Mouse (Mus musculus) liver, embryonic 11.5 days (tissue): Measurements from ENCODE around the gene Kif1a. TPM values are rescaled to one million over a fixed set of nuclear protein-coding genes. Genes with fewer than 3 reads are reported as not detected.

Experiments
- ATAC-seq: fragments of 200-750 bp; cut with Nextera tagmentation; replicated peaks from 2 replicates; pipeline ENCODE4 v1.8.0; 2017; ENCODE audit warnings: moderate number of reproducible peaks, mild to moderate bottlenecking, moderate TSS enrichment, moderate library complexity; ENCODE audit not compliant: low FRiP score
- DNase-seq: peaks from one replicate; pipeline ENCODE4 v3.0.0-alpha.2; 2017; ENCODE audit warnings: low spot score
- H3K27ac ChIP-seq: fragments of 300-500 bp; sonication (generic); 2 replicates; pipeline ENCODE4 v1.5.1; 2014; ENCODE audit warnings: mild to moderate bottlenecking, low read depth, low read length, control low read depth
- H3K27me3 ChIP-seq: fragments of 300-500 bp; sonication (generic); replicated peaks from 2 replicates; pipeline ENCODE4 v1.6.1; 2014; ENCODE audit warnings: low read length, mixed read lengths; ENCODE audit not compliant: control insufficient read depth, insufficient read depth
- H3K36me3 ChIP-seq: fragments of 300-500 bp; sonication (generic); 2 replicates; pipeline ENCODE4 v1.6.1; 2014; ENCODE audit warnings: mild to moderate bottlenecking, low read length, moderate library complexity, mixed read lengths; ENCODE audit not compliant: control insufficient read depth, insufficient read depth
- H3K4me1 ChIP-seq: fragments of 300-500 bp; sonication (generic); replicated peaks from 2 replicates; pipeline ENCODE4 v1.6.1; 2014; ENCODE audit warnings: low read length, mixed read lengths; ENCODE audit not compliant: control insufficient read depth, insufficient read depth
- H3K4me2 ChIP-seq: fragments of 300-500 bp; sonication (generic); 2 replicates; pipeline ENCODE4 v1.6.1; 2014; ENCODE audit warnings: mild to moderate bottlenecking, control low read depth, moderate library complexity
- H3K4me3 ChIP-seq: fragments of 300-500 bp; sonication (generic); 2 replicates; pipeline ENCODE4 v1.5.1; 2014; ENCODE audit warnings: low read depth, low read length, control low read depth
- H3K9ac ChIP-seq: fragments of 300-500 bp; sonication (generic); 2 replicates; pipeline ENCODE4 v1.6.1; 2014; ENCODE audit warnings: low read depth, low read length, control low read depth
- H3K9me3 ChIP-seq: fragments of 300-500 bp; sonication (generic); 2 replicates; pipeline ENCODE4 v1.6.1; 2016; ENCODE audit warnings: low read length, inconsistent platforms, mixed read lengths; ENCODE audit not compliant: control insufficient read depth
- WGBS: fragments of 180-500 bp; shearing (Covaris S2); extraction: QIAGEN DNeasy Blood & Tissue Kit; methylation state at CpG from one replicate; pipeline ENCODE4 v1.1.7; 2014; 5-methylcytosine and 5-hydroxymethylcytosine counted together
- polyA plus RNA-seq: library from polyadenylated mRNA; unstranded; fragments of >200 nt; fragmentation: Nextera tagmentation; extraction: Ambion mirVana; gene quantifications from 2 replicates; pipeline ENCODE4 v1.2.1, GENCODE M21; 2014

The Kif1a gene
- polyA plus RNA-seq, 1 experiment from 2014 or later, result 2.2 TPM

DNA sequence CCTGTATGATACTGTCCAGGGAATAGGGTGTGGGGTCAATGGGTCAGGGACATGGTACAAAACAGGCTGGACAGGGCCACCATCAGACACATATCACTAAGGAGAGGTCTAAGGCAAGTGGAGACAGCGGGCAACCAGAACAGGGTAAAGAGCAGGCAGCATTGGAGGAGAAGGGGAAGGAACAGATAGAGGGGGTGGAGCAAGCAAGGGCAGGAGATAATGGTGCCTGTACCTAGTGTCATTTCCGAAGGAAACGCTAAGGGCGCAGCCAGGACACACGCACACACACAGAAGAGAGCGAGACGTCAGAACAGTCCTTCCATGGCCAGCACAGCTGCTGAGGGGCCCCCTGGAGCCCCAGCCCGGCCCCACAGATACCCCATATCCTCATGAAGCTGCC, 75.2 kb downstream of the Kif1a start:
- ATAC-seq (peak; percentile 51; the same call in 1 of the 2 replicates), DNase-seq (no peak)
- no peak overlapping the region for H3K9ac ChIP-seq
- H3K4me2 ChIP-seq, result no peak overlapping the region
- no peaks in the 10 kb centered on the region for H3K9me3 ChIP-seq
- no peak overlapping the region for H3K4me3 ChIP-seq
- no peaks in the 10 kb centered on the region for H3K27me3 ChIP-seq
- H3K36me3 ChIP-seq, result no peaks in the 10 kb centered on the region
- H3K27ac ChIP-seq, result no peak overlapping the region
- no peaks in the 10 kb centered on the region for H3K4me1 ChIP-seq
- WGBS, result 61% methylated on average over 8 of the region's 8 CpGs

DNA sequence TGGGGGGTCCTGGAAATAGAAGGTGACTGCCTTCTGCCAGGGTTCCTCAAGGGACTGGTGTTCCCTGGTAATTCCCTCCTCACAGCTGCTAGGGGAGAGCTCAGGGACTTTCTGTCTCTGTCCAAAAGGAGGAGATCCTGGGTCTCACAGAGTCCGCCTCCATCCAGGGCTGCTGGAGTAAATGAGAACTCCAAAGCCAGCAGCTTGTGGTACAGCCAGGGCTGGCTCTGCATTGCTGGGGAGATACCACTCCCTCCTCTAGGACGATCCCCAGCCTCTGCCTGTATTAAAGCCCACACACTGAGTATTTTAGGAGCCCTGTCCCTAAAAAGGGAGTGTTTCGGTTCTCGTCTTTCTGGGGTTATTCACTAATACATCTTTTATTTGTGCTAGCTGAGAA, 81.1 kb downstream of the Kif1a start:
- H3K27me3 ChIP-seq, result peaks cover 4% of the 10 kb centered on the region; the same call in 1 of the 2 replicates
- no peak for DNase-seq
- no peak overlapping the region for H3K4me2 ChIP-seq
- H3K36me3 ChIP-seq, result no peaks in the 10 kb centered on the region
- H3K4me3 ChIP-seq, result no peak overlapping the region
- 75% methylated on average over 4 of the region's 4 CpGs for WGBS
- H3K9ac ChIP-seq, result no peak overlapping the region
- ATAC-seq, result no peak
- no peak overlapping the region for H3K27ac ChIP-seq
- H3K4me1 ChIP-seq, result no peaks in the 10 kb centered on the region
- no peaks in the 10 kb centered on the region for H3K9me3 ChIP-seq

DNA sequence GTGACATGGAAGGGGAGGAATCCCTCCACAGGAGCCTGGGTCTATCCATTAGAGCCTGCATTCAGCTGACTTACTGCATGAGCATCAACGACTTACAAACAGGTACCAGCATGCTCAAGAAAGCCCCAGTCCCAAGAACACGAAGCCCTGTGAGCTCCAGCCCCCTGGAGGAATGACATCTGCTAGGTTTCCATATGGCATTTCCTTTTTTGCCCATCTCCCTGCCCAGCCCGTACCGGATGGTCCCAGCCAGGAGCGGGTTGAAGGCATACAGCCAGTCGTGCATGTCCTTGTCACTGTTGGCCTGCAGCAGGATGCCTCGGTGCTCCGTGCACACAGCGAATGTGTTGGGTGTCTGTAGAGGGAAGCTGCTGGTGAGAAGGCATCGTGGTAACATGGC, 83.0 kb downstream of the Kif1a start:
- H3K9me3 ChIP-seq, result no peaks in the 10 kb centered on the region
- H3K4me2 ChIP-seq, result no peak overlapping the region
- WGBS, result 83% methylated on average over 10 of the region's 10 CpGs
- H3K4me1 ChIP-seq, result no peaks in the 10 kb centered on the region
- ATAC-seq, result no peak
- no peak overlapping the region for H3K9ac ChIP-seq
- no peaks in the 10 kb centered on the region for H3K36me3 ChIP-seq
- H3K27me3 ChIP-seq, result peaks cover 4% of the 10 kb centered on the region; the same call in 1 of the 2 replicates
- no peak overlapping the region for H3K4me3 ChIP-seq
- DNase-seq, result no peak
- no peak overlapping the region for H3K27ac ChIP-seq

DNA sequence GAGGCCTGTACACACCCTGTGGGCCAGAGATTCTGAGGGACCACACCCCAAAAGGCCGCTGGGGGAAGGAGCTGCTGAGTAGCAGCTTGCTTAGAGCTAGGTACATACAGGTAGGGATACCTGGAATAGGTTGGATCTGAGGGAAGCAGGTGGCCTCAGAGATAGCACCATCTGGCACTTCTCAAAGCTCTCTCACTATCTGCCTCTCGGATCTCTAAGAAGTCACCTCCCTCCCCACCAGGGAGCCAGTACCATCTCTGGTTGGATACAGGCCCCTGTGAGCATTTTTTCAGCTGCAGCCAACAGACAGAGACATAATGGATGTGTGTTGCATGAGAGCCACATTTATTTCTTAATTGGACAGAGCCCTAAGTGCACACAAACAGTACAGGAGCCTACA, 86.6 kb downstream of the Kif1a start:
- 36% methylated on average over 2 of the region's 2 CpGs for WGBS
- Histone ChIP-seq H3K27ac (no peak overlapping the region), H3K9me3 (no peaks in the 10 kb centered on the region), H3K9ac (no peak overlapping the region), H3K4me2 (no peak overlapping the region), H3K4me1 (no peaks in the 10 kb centered on the region), H3K27me3 (peaks cover 4% of the 10 kb centered on the region; the same call in 1 of the 2 replicates), H3K4me3 (no peak overlapping the region), H3K36me3 (no peaks in the 10 kb centered on the region)
- DNase-seq (no peak), ATAC-seq (no peak)

DNA sequence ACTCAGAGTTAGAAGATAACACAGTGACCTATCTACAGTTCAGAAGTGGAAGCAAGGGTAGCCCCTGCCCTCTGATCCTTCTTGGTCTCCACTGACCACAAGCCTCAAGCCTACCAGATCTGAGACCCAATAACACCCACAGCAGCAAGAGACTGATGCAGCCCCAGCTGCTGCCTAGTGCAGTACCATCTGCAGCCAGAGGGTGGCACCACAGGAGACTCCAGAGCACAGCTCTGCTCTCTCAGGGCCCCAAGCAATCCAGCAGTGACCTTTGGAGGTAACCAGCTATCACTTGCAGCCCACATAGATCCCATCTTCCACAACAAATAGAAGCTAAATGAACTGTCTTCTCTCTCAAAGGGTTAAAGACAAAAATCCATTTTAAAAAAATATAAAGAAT, 87.3 kb downstream of the Kif1a start:
- Histone ChIP-seq H3K4me1 (no peaks in the 10 kb centered on the region), H3K4me3 (no peak overlapping the region), H3K9ac (no peak overlapping the region), H3K4me2 (no peak overlapping the region), H3K27me3 (no peaks in the 10 kb centered on the region; the same call in 1 of the 2 replicates), H3K9me3 (no peaks in the 10 kb centered on the region), H3K27ac (no peak overlapping the region), H3K36me3 (no peaks in the 10 kb centered on the region)
- DNase-seq (peak; percentile 44), ATAC-seq (0 out of 2 replicates have a peak, but pooled peaks have one; percentile 49)

DNA sequence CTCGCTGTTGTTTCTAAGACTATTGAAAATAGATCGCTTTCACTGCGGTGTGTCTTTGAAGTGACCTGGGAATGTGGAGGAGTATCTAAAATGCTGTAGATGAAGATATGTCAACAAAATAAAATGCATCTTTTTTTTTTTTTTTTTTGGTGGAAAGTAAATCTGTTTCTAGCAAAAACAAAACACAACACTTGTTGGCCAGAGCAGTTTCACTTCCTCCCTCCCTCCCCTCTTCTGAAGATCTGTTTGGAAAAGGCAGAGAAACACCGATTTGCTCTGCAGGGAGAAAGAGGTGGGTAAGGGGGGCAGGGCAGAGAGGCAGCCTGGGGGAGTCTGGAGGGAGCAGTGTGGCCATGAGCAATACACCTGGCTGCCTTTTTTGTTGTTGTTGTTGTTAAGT, 88.4 kb downstream of the Kif1a start:
- WGBS, result 67% methylated on average over 4 of the region's 4 CpGs
- Histone ChIP-seq H3K27ac (no peak overlapping the region), H3K27me3 (no peaks in the 10 kb centered on the region; the same call in 1 of the 2 replicates), H3K4me3 (no peak overlapping the region), H3K4me1 (no peaks in the 10 kb centered on the region), H3K36me3 (no peaks in the 10 kb centered on the region), H3K9me3 (no peaks in the 10 kb centered on the region), H3K4me2 (no peak overlapping the region), H3K9ac (no peak overlapping the region)
- no peak for ATAC-seq
- DNase-seq, result no peak

DNA sequence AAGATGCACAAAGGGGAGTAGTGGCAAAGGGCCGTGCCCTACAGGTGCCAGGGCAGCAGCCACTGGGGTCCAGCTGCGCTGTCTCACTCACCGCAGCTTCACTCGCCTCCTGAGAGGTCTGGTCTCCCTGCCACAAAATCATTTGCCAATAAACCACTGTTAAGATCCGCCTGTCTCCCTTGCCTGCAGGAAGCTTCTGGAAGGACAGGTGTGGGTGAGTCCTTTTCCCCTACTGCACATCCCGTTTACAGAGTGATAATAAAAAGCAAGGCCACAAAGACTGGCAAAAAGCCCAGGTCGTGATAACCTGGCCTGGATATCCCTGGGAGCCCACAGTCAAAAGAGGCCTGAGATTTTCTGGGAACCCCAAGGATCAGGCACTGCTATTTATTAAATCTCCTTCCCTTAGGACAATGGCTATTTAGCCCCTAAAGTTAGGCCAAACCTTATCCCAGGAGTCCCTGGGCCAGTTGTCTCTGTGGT, 89.6 kb downstream of the Kif1a start:
- no peak overlapping the region for H3K9ac ChIP-seq
- WGBS, result 73% methylated on average over 7 of the region's 7 CpGs
- no peak overlapping the region for H3K4me3 ChIP-seq
- DNase-seq (no peak), ATAC-seq (no peak)
- H3K36me3 ChIP-seq, result no peaks in the 10 kb centered on the region
- H3K4me1 ChIP-seq, result no peaks in the 10 kb centered on the region
- no peaks in the 10 kb centered on the region for H3K9me3 ChIP-seq
- no peaks in the 10 kb centered on the region; the same call in 1 of the 2 replicates for H3K27me3 ChIP-seq
- H3K27ac ChIP-seq, result no peak overlapping the region
- H3K4me2 ChIP-seq, result no peak overlapping the region

DNA sequence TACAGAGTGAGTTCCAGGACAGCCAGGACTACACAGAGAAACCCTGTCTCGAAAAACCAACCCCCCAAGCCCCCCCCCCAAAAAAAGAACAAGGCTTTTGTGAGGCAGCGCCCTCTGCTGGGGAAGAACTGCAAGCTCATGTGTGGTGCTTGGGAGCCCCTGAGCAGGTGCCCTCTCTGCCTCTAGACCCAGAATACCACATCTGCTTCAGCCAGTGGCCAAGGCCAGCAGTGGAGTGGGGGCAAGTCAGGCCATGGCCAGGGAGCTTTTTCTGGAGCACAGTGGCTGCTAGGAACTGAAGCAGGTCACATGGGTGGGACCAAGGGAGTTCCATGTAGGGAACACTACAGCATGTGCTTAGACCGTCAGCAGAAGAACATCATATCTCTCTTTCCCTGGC, 91.0 kb downstream of the Kif1a start:
- Histone ChIP-seq H3K9me3 (no peaks in the 10 kb centered on the region), H3K4me3 (no peak overlapping the region), H3K27ac (no peak overlapping the region), H3K36me3 (no peaks in the 10 kb centered on the region), H3K4me2 (no peak overlapping the region), H3K4me1 (no peaks in the 10 kb centered on the region), H3K9ac (no peak overlapping the region), H3K27me3 (no peaks in the 10 kb centered on the region; the same call in none of the 2 replicates)
- ATAC-seq (no peak), DNase-seq (no peak)
- WGBS, result 37% methylated on average over 3 of the region's 3 CpGs

DNA sequence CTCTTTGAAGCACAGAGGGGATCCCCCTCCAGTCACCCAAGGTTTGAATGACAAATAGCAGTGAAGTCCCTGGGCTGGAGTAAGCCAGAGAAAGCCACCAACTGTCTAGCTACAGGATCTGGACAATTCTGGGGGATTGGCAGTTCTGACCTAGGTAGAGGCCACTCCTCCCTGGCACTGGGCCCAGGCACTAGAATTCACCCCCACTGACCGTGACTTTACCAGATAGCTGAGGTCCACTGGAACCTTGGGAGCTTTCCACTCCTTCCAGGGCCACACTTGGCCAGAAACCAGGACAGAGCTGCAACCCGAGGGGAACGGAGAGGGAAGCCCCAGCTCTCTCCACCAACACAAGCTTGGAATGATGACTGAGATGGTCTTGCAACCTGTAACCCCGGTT, 92.6 kb downstream of the Kif1a start:
- no peak for ATAC-seq
- 59% methylated on average over 4 of the region's 4 CpGs for WGBS

More for the DNA sequence above, 92.6 kb downstream of the Kif1a start:
- H3K27me3 ChIP-seq, result no peaks in the 10 kb centered on the region; the same call in none of the 2 replicates
- no peak overlapping the region for H3K9ac ChIP-seq
- H3K9me3 ChIP-seq, result no peaks in the 10 kb centered on the region
- no peak for DNase-seq
- H3K4me2 ChIP-seq, result no peak overlapping the region
- H3K4me1 ChIP-seq, result no peaks in the 10 kb centered on the region
- H3K27ac ChIP-seq, result no peak overlapping the region
- H3K36me3 ChIP-seq, result no peaks in the 10 kb centered on the region
- no peak overlapping the region for H3K4me3 ChIP-seq
